Mouse (Mus musculus): Measurements from ENCODE around the gene F3. TPM values are rescaled to one million over a fixed set of nuclear protein-coding genes. Genes with fewer than 3 reads are reported as not detected.
"Not testable (repeated sequence)": the region's sequence is repeated elsewhere in the genome, so short reads cannot be mapped to it uniquely, and the experiment has no call there.

Gene F3
- polyA plus RNA-seq, 1 experiment from 2014 or later: 6.9 TPM

- Histone ChIP-seq H3K4me3 (ENCODE audit: control insufficient read depth in 1 of 2, insufficient read depth in 1 of 2, low read depth in 1 of 2, low read length in 2 of 2) (no peak overlapping the region), H3K4me1 (ENCODE audit: control insufficient read depth in 2 of 2, insufficient read depth in 2 of 2, low read length in 2 of 2) (peaks cover 22 to 25% of the 10 kb centered on the region in 2 experiments), H3K36me3 (ENCODE audit: control insufficient read depth, insufficient read depth, low read length) (no peaks in the 10 kb centered on the region), H3K4me2 (ENCODE audit: low read length) (no peak overlapping the region), H3K27me3 (ENCODE audit: control insufficient read depth, insufficient read depth, low read length) (no peaks in the 10 kb centered on the region), H3K9ac (ENCODE audit: low read length) (peak overlapping the region; percentile 35; the same call in 1 of the 2 replicates), H3K9me3 (ENCODE audit: control insufficient read depth, low read length) (no peaks in the 10 kb centered on the region), H3K27ac (replicated peaks in 1 of 2; ENCODE audit: control insufficient read depth in 1 of 2, insufficient read depth in 1 of 2, low read depth in 2 of 2, low read length in 2 of 2) (no peak overlapping the region)
- ATAC-seq (ENCODE audit: insufficient number of reproducible peaks, insufficient read depth, low FRiP score, low read depth): no peak
- WGBS: 37% methylated on average over 17 of the region's 17 CpGs
These were observed 16.3 kb downstream of the F3 start for GRCm38 (mm10) chr3:121739489-121740213.

DNA sequence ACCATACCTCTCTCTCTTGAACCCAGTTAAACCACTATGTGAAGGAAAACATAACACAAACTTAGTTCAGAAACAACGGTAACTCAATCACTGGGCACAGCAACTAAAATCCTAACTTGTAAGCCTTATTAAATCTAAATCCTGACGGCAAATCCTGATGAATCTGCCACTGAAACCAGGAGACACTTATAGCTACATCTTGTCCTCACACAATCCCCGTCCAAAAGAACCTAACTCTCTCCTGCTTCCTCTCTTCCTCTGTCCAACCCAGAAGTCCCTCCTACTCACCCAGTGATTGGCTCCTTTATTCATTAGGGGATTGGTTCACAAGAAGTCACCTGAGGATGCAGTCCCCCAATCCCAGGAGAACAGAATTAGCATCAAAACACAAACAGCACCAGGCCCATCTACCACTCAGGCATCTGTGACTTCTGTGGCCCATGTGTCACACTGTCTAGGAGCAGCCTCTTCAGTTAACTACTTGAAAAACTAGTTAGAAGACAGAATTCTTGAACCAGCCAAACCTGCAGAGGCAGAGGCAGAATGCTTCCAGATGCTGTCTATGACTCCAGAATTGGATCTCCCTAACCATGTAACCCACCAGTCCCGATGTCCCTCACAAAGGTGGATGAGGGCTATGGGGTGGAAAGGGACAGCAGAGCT lies 18.0 kb downstream of the F3 start:
- WGBS: 85% methylated on average over 4 of the region's 4 CpGs
- peaks cover 12 to 15% of the 10 kb centered on the region in 2 experiments for H3K4me1 ChIP-seq (ENCODE audit: control insufficient read depth in 2 of 2, insufficient read depth in 2 of 2, low read length in 2 of 2)
- not testable (repeated sequence) for H3K9me3 ChIP-seq (ENCODE audit: control insufficient read depth, low read length); H3K4me2 ChIP-seq (ENCODE audit: low read length); H3K9ac ChIP-seq (ENCODE audit: low read length); H3K4me3 ChIP-seq (ENCODE audit: control insufficient read depth in 1 of 2, insufficient read depth in 1 of 2, low read depth in 1 of 2, low read length in 2 of 2); H3K36me3 ChIP-seq (ENCODE audit: control insufficient read depth, insufficient read depth, low read length); ATAC-seq (ENCODE audit: insufficient number of reproducible peaks, insufficient read depth, low FRiP score, low read depth); H3K27me3 ChIP-seq (ENCODE audit: control insufficient read depth, insufficient read depth, low read length); H3K27ac ChIP-seq (replicated peaks in 1 of 2; ENCODE audit: control insufficient read depth in 1 of 2, insufficient read depth in 1 of 2, low read depth in 2 of 2, low read length in 2 of 2)

DNA sequence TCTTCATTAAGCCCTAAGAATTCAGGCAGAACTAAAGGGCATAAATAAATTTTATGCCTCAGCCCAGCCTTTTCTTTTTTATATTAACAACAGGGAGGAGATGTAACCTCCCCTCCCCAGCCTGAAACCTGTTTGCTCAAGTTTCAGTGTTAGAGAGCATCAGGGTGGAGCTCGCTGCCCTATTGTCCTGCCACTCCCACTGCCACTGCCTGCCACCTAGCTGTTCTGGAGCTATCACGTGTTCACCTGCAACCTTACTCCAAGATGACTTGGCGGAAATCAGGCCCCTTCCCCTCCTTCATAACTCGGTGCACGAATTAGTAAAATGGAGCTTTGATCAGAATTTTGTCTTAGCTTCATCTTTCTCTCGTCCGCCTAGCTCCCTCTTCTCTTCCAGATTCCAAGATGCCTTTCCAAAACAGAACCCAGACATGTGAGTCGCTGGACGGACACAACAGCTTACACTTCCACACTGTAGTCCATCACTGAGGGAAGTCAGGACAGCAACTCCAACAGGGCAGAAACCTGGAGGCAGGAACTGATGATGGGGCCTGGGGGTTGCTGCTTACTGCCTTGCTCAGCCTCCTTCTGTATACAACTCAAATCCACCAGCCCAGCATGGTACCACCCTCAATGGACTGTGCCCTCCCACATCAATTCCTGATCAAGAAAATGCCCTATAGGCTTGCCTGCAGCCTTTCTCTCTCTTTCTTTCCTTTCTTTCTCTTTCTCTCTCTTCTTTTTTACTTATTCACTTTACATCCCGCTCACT lies 31.2 kb downstream of the F3 start:
- not testable (repeated sequence) for H3K9ac ChIP-seq (ENCODE audit: low read length); H3K27me3 ChIP-seq (ENCODE audit: control insufficient read depth, insufficient read depth, low read length); H3K4me2 ChIP-seq (ENCODE audit: low read length); ATAC-seq (ENCODE audit: insufficient number of reproducible peaks, insufficient read depth, low FRiP score, low read depth); H3K4me3 ChIP-seq (ENCODE audit: control insufficient read depth in 1 of 2, insufficient read depth in 1 of 2, low read depth in 1 of 2, low read length in 2 of 2); H3K4me1 ChIP-seq (ENCODE audit: control insufficient read depth in 2 of 2, insufficient read depth in 2 of 2, low read length in 2 of 2); H3K9me3 ChIP-seq (ENCODE audit: control insufficient read depth, low read length); H3K27ac ChIP-seq (replicated peaks in 1 of 2; ENCODE audit: control insufficient read depth in 1 of 2, insufficient read depth in 1 of 2, low read depth in 2 of 2, low read length in 2 of 2)
- peaks cover 22% of the 10 kb centered on the region for H3K36me3 ChIP-seq (ENCODE audit: control insufficient read depth, insufficient read depth, low read length)
- 82% methylated on average over 10 of the region's 10 CpGs for WGBS

- H3K4me1 ChIP-seq (ENCODE audit: control insufficient read depth in 2 of 2, insufficient read depth in 2 of 2, low read length in 2 of 2): 0 out of 4 replicates have a peak, but pooled peaks cover 0 to 5% of the 10 kb centered on the region in 2 experiments
- H3K27ac ChIP-seq (replicated peaks in 1 of 2; ENCODE audit: control insufficient read depth in 1 of 2, insufficient read depth in 1 of 2, low read depth in 2 of 2, low read length in 2 of 2): no peak overlapping the region; a peak in 1 of 4 replicates
- H3K9ac ChIP-seq (ENCODE audit: low read length): no peak overlapping the region; the same call in 1 of the 2 replicates
- ATAC-seq (ENCODE audit: insufficient number of reproducible peaks, insufficient read depth, low FRiP score, low read depth): no peak
- peaks cover 26% of the 10 kb centered on the region for H3K36me3 ChIP-seq (ENCODE audit: control insufficient read depth, insufficient read depth, low read length)
- H3K9me3 ChIP-seq (ENCODE audit: control insufficient read depth, low read length): no peaks in the 10 kb centered on the region
- WGBS: 15% methylated on average over 3 of the region's 3 CpGs
- H3K4me2 ChIP-seq (ENCODE audit: low read length): no peak overlapping the region
- H3K27me3 ChIP-seq (ENCODE audit: control insufficient read depth, insufficient read depth, low read length): no peaks in the 10 kb centered on the region
- no peak overlapping the region for H3K4me3 ChIP-seq (ENCODE audit: control insufficient read depth in 1 of 2, insufficient read depth in 1 of 2, low read depth in 1 of 2, low read length in 2 of 2)
These were observed 31.8 kb downstream of the F3 start for GRCm38 (mm10) chr3:121755152-121755551.

GRCm38 (mm10) chr3:121758373-121758772 lies 35.0 kb downstream of the F3 start:
- WGBS: 54% methylated on average over 7 of the region's 7 CpGs
- 0 out of 4 replicates have a peak, but pooled peaks cover 0 to 5% of the 10 kb centered on the region in 2 experiments for H3K4me1 ChIP-seq (ENCODE audit: control insufficient read depth in 2 of 2, insufficient read depth in 2 of 2, low read length in 2 of 2)
- no peak overlapping the region for H3K27ac ChIP-seq (replicated peaks in 1 of 2; ENCODE audit: control insufficient read depth in 1 of 2, insufficient read depth in 1 of 2, low read depth in 2 of 2, low read length in 2 of 2)

GRCm38 (mm10) chr3:121762056-121762852 lies 38.9 kb downstream of the F3 start:
- no peak overlapping the region for H3K4me3 ChIP-seq (ENCODE audit: control insufficient read depth in 1 of 2, insufficient read depth in 1 of 2, low read depth in 1 of 2, low read length in 2 of 2)
- no peaks in the 10 kb centered on the region for H3K9me3 ChIP-seq (ENCODE audit: control insufficient read depth, low read length)
- no peak for ATAC-seq (ENCODE audit: insufficient number of reproducible peaks, insufficient read depth, low FRiP score, low read depth)
- no peaks in the 10 kb centered on the region for H3K27me3 ChIP-seq (ENCODE audit: control insufficient read depth, insufficient read depth, low read length)
- no peak overlapping the region for H3K27ac ChIP-seq (replicated peaks in 1 of 2; ENCODE audit: control insufficient read depth in 1 of 2, insufficient read depth in 1 of 2, low read depth in 2 of 2, low read length in 2 of 2)
- peaks cover 75% of the 10 kb centered on the region for H3K36me3 ChIP-seq (ENCODE audit: control insufficient read depth, insufficient read depth, low read length)
- 63% methylated on average over 4 of the region's 4 CpGs for WGBS
- no peak overlapping the region for H3K9ac ChIP-seq (ENCODE audit: low read length)
- H3K4me2 ChIP-seq (ENCODE audit: low read length): no peak overlapping the region
- H3K4me1 ChIP-seq (ENCODE audit: control insufficient read depth in 2 of 2, insufficient read depth in 2 of 2, low read length in 2 of 2): no peaks in the 10 kb centered on the region

More at GRCm38 (mm10) chr3:121758373-121758772, 35.0 kb downstream of the F3 start:
- no peak overlapping the region for H3K4me3 ChIP-seq (ENCODE audit: control insufficient read depth in 1 of 2, insufficient read depth in 1 of 2, low read depth in 1 of 2, low read length in 2 of 2)
- H3K36me3 ChIP-seq (ENCODE audit: control insufficient read depth, insufficient read depth, low read length): peaks cover 40% of the 10 kb centered on the region
- no peaks in the 10 kb centered on the region for H3K27me3 ChIP-seq (ENCODE audit: control insufficient read depth, insufficient read depth, low read length)
- H3K4me2 ChIP-seq (ENCODE audit: low read length): no peak overlapping the region
- H3K9ac ChIP-seq (ENCODE audit: low read length): no peak overlapping the region
- no peaks in the 10 kb centered on the region for H3K9me3 ChIP-seq (ENCODE audit: control insufficient read depth, low read length)
- ATAC-seq (ENCODE audit: insufficient number of reproducible peaks, insufficient read depth, low FRiP score, low read depth): no peak

GRCm38 (mm10) chr3:121766048-121766447 lies 42.7 kb downstream of the F3 start:
- Histone ChIP-seq H3K27me3 (ENCODE audit: control insufficient read depth, insufficient read depth, low read length) (no peaks in the 10 kb centered on the region), H3K27ac (replicated peaks in 1 of 2; ENCODE audit: control insufficient read depth in 1 of 2, insufficient read depth in 1 of 2, low read depth in 2 of 2, low read length in 2 of 2) (no peak overlapping the region), H3K4me1 (ENCODE audit: control insufficient read depth in 2 of 2, insufficient read depth in 2 of 2, low read length in 2 of 2) (no peaks in the 10 kb centered on the region), H3K9ac (ENCODE audit: low read length) (no peak overlapping the region), H3K36me3 (ENCODE audit: control insufficient read depth, insufficient read depth, low read length) (peaks cover 72% of the 10 kb centered on the region), H3K4me3 (ENCODE audit: control insufficient read depth in 1 of 2, insufficient read depth in 1 of 2, low read depth in 1 of 2, low read length in 2 of 2) (no peak overlapping the region), H3K4me2 (ENCODE audit: low read length) (no peak overlapping the region), H3K9me3 (ENCODE audit: control insufficient read depth, low read length) (no peaks in the 10 kb centered on the region)
- ATAC-seq (ENCODE audit: insufficient number of reproducible peaks, insufficient read depth, low FRiP score, low read depth): no peak

All from heart, embryonic 14.5 days (tissue).